Mouse (Mus musculus) kidney, adult 10 weeks (tissue): ENCODE measurements around the gene Mok. TPM values are rescaled to one million over a fixed set of nuclear protein-coding genes. Genes with fewer than 3 reads are reported as not detected.

Experiments used
- polyA plus RNA-seq: library from polyadenylated mRNA; stranded (reverse); fragments of 350-450 nt; fragmentation: Illumina TruSeq; extraction: RNeasy Lipid Tissue Mini Kit (QIAGEN cat#74804); gene quantifications from one replicate; pipeline ENCODE4 v1.2.3, GENCODE M21; 2014; ENCODE audit warnings: low read depth, low replicate concordance

Gene Mok
- polyA plus RNA-seq: 4.6 TPM

DNA sequence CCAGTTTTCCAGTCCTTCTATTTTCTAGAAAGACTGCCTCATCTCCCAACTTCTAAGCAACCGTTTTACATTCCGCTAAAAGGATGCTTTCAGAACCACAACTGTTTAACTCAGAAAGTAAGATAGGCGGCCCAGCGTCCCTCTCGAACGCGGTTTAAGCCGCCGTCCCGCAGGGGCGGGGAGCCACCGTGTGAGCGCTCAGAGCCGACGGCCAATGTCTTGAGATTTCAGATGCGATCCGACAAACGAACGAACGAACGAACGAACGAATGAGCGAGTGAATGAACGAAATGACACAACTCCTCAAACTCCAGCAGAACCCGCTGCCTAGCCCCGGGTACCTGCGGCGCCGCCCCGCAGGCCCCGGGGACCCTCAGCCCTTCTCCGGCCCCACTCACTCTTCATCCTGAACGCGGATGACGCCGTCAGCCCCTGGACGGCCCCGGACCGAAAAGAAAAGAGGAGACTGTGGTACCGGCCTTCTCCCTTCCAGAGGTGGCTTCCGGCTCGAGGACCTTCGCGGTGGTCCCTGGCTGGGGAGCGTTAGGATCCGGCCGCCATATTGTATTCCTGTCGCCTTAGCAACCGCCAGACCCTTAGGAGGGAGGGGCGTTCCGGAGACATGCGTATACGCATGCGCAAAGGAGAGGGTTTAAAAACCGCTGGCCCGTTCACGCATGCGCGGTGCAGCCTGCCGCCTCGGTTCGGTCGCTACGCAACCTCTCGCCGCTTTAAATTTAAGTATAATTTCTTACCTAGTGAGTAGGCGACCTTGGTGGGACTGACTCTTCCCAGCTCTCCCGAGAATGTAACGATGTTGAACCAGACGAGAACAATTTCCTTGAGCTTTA, at the start of gene Mok:
Gene Mok, minus strand, starts transcription at position 592 of the 851 bp plus-strand sequence.

DNA sequence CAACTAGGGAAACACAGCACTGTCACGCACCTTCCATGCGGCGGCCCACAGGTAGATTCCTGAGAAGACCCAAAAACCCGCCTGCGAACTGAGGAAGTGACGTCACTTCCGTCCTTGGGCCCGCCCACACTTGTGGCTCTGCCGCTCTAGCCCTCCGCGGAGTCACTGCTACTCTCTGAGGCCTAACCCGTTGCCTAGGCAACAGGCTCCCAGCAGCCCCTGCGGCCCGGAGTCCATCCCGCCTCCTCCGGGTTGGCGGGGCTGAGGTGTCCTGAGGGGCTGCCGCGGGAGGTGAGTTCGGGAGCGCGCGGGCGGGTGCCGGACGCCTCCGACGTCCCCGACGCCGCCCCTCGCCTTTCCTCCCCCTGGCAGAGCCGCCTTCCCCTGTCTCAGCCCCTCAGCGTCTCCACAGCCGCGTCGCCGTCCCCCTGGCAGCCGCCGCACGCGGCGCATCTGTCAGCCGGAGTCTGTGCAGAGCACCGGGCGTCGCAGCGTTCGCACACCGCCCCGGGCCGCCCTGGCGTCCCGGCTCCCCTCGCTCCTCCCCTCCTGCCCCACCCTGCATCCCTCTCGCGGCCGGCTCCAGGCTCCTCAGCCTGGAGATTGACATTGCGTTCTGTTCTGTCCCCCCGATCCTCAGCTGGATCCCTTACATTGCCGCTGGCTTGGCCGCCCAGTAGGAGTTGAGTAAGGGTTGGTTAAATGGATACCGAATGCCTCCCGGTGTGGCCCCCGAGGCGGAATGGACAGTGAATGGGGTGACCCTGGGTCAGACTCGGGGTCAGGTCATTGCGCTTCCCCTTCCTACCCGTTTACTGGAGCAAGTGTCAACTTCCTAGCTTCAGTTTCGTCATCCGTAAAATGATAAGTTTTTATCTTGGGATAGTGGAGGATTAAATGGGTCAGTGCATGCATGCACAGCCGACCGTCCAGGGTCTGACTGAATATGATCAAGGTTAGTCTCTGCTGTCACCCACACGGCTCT, 48.6 kb upstream of the Mok start, which contains the start of the genes Cinp and Tecpr2:
Gene Cinp, minus strand, starts transcription at position 110 of the 985 bp plus-strand sequence.
Gene Tecpr2, plus strand, starts transcription at position 229 of the 985 bp plus-strand sequence.

GRCm38 (mm10) chr12:110850010-110850928, 9.5 kb upstream of the Mok start, which contains the start of gene Zfp839:
Gene Zfp839, plus strand, starts transcription at chr12:110850253.

Other genes starting within 250 kb of the Mok start
- 9.2 TPM for gene Dync1h1, start 239.5 kb downstream of the Mok start, polyA plus RNA-seq
- gene 1700001K19Rik, start 158.3 kb downstream of the Mok start, polyA plus RNA-seq: not detected
- gene Hsp90aa1, start 138.2 kb downstream of the Mok start, polyA plus RNA-seq: 1,780 TPM
- gene Wdr20, start 103.0 kb downstream of the Mok start, polyA plus RNA-seq: 40.2 TPM
- 4.9 TPM for gene Zfp839, start 9.3 kb upstream of the Mok start, polyA plus RNA-seq
- gene Cinp, start 48.2 kb upstream of the Mok start, polyA plus RNA-seq: 27.9 TPM
- gene Tecpr2, start 48.3 kb upstream of the Mok start, polyA plus RNA-seq: 2.1 TPM
- not detected for gene Ankrd9, start 138.1 kb upstream of the Mok start, polyA plus RNA-seq
- gene Rcor1, start 198.4 kb upstream of the Mok start, polyA plus RNA-seq: 26.8 TPM